Mouse (Mus musculus) R1 (cell line): ENCODE results near the gene Daxx.

Experiments
- DNase-seq: peaks from one replicate; pipeline ENCODE4 v3.0.0-alpha.2; 2018; ENCODE audit warnings: low read depth, low spot score

Gene Daxx

DNA sequence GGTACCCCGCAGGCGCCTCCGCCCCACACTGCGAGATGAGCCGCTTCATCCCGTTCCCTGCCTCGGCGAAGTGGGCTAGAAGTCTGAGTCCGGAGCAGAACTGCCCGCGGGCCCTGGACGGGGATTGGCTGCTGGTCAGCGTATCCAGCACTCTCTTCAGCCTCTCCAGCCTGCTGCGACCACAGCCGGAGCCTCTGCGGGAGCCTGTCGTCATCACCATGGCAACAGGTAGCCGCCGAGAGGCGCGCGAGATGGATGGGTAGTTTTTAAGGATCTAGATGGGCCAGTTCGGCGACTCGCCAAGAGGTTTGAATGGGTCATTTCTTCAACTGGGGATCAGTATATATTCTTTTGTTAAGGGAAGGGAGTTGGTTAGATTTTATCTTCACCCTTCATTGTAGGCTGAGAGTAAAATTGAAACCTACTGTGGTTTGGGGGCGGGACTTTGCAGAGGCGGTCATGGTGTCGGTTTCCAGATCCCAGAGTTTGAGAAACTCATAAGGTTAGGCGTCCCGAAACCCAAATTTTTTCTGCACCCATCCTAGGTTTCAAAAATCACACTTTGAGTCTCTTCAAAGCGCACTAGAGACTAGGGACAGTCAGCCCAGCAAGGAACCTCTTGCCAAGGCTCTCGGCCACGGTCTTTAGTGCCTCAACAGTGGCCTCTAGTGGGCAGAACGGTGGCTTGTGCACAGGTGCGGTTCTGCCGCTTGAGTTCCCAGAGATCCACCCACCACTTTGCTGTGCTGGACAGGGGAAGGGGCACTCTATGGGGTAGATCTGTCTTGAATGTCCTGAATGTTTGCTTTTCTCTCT is 11.3 kb downstream of the Daxx start:
- DNase-seq: peak; percentile 90

DNA sequence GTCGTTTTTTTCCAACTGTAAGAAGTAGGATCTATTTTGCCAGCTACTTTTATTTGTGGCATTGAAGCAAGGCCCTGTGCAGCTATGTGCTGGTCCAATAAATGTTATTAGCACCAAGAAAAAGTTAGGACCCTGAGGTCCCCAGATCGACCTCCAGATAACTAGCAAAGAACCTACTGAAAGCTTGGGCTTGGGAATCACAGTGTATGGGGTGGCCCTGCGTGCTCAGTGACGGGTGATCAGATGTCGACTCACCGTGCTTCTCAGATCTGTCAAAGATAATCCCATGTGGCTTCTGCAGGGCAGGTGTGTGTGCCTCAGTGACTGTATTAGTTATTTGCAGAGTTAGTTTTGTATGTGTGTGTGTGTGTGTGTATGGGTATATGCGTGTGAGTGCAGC is 12.1 kb downstream of the Daxx start:
- DNase-seq: no peak

DNA sequence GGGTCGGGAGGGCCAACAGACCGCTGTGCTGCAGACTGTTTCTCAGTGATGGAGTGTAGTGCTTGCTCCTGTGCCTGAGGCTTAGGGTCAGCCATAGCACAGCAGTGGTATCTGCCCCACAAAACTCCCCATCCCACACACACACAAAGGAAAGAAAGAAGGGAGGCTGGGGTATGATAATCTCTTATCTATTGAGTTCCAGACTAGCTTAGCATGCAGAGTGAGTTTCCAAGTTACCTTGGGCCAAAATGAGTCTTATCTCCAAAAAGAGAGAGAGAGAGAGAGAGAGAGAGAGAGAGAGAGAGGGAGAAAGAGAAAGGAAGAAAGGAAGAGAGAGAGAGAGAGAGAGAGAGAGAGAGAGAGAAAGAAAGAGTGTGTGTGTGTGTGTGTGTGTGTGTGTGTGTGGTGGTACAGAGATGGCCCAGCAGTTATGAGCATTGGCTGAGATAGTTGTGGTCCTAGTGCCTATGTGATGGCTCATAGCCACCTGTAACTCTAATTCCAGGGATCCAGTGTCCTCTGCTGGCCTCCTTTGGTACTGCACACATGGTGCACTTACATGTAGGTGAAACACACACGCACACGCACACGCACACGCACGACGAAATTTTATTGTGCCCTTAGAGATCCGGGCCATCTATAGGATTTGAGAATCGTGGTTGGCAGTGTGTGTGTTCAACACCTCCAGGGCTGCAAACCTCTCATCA is 15.5 kb downstream of the Daxx start:
- peak; percentile 86 for DNase-seq

DNA sequence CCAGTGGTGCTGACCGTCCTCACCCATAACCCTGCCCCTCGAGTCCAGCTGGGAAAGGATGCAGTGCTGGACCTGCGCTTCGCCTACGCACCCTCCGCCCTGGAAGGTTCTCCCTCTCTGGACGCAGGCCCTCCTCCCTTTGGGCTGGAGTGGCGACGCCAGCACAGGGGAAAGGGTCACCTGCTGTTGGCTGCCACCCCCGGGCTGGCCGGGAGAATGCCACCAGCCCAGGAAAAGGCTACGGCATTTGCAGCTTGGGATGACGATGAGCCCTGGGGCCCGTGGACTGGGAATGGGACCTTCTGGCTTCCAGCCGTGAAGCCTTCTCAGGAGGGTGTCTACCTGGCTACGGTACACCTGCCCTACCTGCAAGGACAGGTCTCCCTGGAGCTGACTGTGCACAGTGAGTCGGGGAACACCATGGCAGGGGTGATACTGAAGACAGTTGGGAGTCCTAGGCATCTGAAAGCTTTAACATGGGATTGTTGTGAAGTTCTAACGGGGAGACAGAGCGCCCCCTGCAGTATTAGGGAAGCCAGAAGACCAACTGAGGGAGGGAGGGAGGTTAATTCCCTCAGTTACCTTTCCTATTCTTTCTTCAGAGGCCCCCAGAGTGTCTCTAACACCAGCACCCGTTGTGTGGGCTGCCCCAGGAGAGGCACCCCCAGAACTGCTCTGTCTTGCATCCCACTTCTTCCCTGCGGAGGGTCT is 16.3 kb downstream of the Daxx start:
- DNase-seq: peak; percentile 81

DNA sequence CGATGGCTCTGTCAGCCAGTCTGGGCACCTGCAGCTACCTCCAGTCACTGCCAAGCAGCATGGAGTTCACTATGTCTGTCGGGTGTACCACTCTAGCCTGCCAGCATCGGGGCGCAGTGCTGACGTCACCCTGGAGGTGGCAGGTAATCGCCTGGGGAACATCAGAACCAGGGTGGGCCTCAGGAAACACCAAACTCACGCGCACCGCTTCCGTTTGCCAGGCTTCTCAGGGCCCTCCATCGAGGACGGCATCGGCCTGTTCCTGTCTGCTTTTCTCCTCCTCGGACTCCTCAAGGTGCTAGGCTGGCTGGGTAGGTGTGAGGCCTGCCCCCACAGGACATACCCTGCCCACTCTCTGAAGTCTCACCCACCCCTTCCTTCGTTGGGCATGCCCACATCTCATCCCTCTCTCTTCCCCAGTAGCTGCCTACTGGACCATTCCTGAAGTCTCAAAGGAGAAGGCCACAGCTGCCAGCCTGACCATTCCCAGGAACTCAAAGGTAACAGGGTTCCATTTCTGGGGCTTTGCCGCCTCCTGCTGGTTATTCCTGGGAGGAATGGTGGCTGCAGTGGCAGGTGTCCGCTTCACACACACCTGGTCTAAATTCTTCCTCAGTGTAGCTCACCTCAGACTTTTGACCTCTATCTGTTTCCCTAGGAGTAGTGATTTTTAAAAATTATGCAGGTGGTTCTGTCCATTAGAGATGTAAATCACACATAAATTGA is 17.2 kb downstream of the Daxx start:
- DNase-seq: peak; percentile 70

DNA sequence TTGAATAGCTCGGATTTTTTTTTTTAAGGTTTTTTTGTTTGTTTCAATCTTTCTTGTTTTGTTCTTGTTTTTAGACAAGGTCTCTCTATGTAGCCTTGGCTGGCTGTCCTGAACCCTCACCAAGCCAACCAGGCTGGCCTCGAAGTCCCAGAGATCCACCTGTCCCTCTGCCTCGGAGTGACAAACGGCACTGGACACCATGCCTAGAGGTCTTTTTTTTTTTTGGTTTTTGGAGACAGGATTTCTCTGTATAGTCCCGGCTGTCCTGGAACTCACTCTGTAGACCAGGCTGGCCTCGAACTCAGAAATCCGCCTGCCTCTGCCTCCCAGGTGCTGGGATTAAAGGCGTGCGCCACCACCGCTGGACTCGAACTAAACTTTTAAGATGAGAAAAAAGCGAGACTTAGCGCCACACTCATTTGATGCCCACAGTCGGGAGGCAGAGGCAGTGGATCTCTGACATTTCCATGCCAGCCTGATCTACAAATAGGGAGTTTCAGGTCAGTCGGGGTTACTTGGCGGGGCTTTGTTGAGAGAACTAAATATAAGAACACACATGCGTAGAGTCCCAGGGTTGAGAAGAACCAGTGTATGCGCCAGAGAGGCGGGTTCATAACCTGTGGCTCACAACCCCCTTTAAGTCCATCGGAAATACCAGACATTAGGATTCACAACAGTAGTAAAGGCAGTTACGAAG is 19.2 kb downstream of the Daxx start:
- no peak for DNase-seq

DNA sequence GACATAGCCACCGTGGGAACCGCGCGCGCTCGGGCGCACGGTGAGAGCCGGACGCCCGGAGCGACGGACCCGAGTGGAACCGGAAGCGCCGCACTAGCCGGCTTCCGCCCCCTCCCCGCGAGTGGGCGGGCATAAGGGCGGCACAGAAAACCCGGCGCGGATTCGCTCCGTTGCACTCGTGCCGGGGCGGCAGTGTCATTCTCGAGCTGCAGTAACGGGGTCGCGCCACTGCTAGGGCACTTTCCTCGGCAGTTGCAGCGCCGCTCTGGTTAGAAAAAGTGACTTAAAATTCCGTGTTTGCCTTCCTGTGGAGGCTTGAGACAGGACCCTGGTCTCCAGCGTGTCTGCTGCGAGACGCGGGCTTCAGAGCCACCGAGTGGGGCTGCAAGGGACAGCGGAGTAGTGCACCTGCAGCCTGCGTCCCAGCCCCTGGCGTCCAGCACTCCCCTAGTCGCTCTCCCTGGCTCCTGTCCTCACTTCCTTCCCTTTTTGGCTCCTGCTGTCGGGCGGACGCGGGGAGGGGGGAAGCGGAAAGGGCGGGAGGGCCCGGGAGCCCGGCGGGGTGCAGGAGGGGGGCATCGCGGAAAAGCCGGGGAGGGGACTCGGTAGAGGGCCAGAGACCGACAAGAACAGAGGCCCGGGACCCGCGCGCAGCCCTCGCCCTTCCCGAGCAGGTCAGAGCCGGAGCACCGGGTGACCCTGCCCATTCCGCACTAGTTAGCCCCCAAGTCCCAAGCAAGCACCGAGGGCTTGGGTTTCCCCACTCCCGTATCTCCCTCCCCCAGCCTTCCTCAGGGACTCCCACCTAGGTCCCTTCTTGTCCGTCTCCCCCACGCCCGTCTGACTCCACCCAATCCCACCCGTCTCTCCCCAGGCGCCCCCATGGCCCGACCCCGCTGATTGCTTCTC is 20.4 kb downstream of the Daxx start, which contains the start of gene Rgl2:
Gene Rgl2 (plus strand): TSS at position 173 of the 909 bp plus-strand sequence.
- DNase-seq: peak; percentile 94

DNA sequence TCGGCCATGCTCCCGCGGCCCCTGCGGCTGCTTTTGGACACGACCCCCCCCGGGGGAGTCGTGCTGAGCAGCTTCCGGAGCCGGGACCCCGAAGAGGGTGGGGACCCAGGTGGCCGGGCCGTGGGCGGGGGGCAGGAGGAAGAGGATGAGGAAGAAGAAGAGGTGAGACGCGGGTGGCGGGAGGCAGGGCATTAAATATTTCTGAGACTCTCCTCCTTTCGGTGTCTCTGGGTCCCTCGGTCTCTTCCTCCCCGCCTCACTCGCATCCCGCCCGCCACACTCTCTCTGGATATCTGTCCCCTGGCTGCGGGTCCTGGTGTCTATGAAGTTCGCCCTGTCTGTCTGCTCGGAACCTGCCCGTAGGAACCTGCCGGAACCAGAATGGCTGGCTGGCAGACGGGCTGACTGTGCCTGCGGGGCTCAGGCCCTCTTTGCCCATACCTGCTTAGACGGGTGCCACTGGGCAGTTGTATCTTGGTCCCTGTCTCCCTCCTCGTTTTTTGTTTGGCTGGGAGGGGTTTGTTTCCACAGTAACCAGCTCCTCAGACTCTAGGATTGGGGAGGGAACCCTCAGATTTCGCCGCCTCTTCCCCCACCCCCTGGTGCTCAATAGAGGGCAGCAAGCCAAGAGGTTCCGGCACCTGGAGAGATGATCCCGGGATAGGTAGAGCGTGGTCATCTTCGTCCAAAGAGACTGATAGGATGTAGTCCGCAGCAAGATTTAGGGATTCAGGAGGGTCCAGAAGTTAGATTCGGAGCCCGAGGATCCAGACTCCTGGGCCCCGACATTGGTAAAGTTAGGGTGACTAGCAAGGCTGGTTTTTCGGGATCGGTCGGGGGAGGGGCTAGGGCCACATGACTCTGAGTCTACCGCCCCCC is 21.3 kb downstream of the Daxx start:
- DNase-seq: peak; percentile 96

DNA sequence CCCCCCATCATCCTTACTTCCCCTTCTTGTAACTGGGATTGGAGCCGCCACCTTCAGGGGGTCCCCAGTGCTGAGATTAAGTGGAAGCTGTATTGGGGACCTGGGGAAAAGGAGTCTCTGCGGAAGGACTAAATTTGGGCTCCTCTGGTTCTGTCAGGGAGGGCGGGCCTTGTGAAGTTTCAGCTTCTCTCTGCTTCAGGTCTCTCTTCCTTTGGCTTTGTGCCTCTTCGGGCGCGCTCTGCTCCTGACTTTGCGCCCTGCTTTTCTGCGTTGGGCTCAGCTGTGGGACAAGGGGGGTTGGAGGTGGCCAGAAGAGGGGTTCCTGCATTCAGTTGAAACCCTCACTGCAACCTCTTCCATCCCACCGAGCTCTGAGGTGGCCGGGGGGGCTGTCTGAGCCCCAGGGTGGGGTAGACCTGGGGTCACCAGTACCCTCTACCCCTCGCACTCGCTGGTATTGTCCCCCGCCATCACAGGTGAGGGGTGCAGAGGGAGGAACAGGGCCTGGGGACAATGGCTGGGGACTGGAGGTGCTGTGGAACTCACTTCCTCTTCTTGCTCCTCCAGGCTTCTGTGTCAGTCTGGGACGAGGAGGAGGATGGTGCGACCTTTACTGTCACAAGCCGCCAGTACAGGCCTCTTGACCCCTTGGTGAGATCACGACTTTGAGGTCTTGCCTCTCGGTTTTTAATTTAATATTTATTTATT is 22.1 kb downstream of the Daxx start:
- DNase-seq: no peak

DNA sequence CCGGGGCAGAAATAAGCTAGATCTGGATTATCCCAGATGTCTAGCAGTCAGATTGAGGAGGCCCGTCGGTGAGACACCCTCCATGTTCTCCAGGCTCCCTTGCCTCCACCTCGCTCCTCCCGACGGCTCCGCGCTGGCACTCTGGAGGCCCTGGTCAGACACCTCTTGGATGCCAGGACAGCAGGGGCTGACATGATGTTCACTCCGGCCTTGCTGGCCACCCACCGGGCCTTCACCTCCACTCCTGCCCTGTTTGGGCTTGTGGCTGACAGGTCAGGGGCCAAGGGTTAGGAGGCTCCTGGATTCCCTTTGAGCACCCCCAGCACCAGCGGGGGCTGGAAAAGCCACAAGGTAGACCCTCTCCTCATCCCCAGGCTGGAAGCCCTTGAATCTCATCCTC is 22.7 kb downstream of the Daxx start:
- DNase-seq: no peak

DNA sequence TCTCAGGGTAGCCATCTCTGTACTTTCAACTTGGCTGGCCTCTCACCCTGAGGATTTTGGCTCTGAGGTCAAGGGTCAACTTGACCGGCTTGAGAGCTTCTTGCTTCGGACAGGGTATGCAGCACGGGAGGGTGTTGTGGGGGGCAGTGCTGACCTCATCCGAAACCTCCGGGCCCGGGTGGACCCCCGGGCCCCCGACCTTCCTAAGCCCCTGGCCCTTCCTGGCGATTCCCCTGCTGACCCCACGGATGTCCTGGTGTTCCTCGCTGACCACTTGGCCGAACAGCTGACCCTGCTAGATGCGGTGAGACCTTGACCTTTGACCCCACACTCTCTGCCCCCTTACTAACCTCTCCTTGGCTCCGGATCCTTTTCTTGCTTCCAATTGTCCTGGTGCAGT is 23.2 kb downstream of the Daxx start:
- no peak for DNase-seq

DNA sequence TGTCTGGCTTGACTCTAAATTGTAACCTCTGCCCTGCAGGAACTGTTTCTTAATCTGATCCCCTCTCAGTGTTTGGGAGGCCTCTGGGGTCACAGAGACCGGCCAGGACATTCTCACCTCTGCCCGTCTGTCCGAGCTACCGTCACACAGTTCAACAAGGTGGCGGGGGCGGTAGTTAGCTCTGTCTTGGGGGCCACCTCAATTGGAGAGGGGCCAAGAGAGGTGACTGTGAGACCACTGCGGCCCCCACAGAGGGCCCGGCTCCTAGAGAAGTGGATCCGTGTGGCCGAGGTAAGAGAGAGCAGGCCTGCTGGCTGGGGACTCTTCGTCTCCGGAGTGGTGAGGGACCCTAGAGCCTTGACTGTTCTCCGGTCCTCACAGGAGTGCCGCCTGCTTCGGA is 23.8 kb downstream of the Daxx start:
- DNase-seq: no peak

DNA sequence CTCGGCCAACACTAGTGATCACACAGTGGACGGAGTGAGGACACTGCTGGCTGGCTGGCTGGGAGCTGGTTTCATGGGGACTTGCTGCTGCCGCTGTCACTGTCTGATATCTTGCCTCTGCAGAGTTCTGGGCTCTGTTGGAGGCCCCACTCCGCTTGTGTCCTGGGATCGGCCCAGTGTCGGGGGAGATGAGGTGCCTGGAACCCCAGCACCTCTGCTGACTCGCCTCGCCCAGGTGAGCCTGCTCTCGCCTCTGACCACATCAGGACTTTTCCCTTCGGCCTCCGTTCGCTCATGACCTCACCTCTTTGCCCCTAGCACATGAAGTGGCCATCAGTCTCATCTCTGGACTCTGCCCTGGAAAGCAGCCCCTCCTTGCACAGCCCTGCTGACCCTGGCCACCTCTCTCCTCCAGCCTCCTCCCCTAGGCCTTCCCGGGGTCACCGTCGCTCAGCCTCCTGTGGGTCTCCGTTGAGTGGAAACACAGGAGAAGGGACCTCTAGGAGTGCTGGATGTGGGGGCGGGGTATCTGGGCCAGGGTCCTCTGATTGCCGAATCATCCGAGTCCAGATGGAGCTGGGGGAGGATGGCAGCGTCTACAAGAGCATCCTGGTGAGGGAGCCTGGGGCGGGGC is 26.3 kb downstream of the Daxx start:
- no peak for DNase-seq

DNA sequence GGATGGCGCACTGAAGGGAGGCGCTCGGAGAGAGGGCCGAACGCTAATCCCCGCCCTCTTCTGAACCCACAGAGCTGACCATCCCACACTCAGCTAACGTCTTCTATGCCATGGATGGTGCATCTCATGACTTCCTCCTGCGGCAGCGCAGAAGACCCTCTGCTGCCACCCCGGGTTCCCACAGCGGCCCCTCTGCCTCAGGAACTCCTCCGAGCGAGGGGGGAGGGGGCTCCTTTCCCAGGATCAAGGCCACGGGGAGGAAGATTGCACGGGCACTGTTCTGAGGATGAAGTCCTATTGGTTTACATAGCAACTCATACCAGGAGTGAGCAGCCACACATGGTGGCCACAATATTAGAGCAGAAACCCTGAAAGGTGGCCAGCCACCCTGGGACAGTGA is 27.8 kb downstream of the Daxx start:
- DNase-seq: no peak

DNA sequence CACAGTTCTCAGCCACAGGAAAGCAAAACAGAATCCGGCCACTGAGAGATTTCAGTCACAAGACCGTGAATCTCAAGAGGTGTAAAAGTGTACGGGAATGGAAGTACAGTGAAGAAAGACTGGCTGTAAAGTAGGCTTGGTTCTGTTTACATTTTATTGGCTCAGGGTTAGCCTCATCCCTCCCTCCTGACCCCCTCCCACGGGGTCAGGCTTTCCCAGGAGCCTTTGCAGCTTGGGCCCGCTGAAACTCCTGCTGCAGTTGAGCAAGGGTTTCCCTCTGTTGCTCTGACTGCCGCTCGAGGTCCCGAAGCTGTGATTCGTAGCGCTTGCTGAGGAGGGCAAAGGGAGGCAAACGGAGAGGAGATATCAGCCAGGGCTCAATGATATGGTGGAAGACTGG is 29.6 kb downstream of the Daxx start:
- peak; percentile 61 for DNase-seq

DNA sequence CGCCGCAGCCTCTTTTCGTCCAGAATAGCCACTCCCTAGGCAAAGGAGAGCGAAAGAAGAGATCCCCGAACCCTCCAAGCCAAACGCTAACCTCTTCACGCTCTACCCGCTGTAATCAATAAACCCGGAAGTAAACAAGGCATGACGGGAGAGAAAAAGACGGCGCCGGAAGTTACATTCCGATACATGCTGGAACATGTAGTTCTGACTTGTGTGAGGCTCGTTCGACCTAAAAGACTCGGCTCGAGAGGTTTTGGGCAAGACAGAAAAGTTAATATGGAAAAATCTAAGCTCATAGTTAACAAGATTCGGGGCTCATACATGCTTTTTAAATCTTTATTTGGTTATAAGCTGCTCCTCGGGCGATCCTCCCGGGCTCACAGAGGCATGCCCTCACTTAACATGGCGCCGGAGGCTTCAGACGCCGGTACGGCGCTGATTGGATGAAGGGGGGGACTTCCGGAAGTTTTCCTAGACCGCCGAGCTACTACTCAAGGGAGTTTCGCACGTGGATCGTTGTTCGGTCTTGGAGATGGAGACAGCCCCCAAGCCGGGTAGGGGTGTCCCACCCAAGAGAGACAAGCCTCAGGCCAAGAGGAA is 31.1 kb downstream of the Daxx start, which contains the start of the genes Pfdn6 and Wdr46:
Gene Pfdn6 (minus strand): TSS at position 138 of the 600 bp plus-strand sequence.
Gene Wdr46 (plus strand): TSS at position 455 of the 600 bp plus-strand sequence.
- DNase-seq: peak; percentile 96

DNA sequence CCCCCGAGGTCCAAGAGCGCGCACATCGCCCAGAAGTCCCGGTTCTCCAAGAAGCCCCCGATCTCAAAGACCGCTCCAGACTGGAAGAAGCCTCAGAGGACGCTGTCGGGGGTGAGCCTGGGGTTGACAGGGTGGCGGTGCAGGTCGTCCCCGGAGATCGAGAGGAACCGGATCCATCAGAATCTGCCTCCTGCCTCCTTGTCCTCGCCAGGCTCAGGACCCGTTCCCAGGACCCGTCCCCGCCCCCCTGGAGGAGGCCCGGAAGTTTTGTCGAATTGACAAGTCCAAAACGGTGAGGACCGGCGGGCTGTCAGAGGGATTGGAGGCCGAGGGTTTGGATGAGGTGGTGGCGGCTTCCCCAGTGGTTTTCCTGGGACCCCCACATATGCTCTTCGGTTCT is 31.8 kb downstream of the Daxx start:
- peak; percentile 67 for DNase-seq
